Mouse (Mus musculus) lung, postnatal 0 days (tissue): ENCODE measurements around the gene Cdkl3. TPM values are rescaled to one million over a fixed set of nuclear protein-coding genes. Genes with fewer than 3 reads are reported as not detected.
"Not testable (repeated sequence)": the region's sequence is repeated elsewhere in the genome, so short reads cannot be mapped to it uniquely, and the experiment has no call there.

Experiments used
- ATAC-seq: fragments of 200-750 bp; cut with Nextera tagmentation; 2 replicates; pipeline ENCODE4 v1.8.0; 2017; ENCODE audit warnings: moderate library complexity
- DNase-seq: peaks from one replicate; pipeline ENCODE4 v3.0.0-alpha.2; 2016; ENCODE audit warnings: low spot score
- H3K27ac ChIP-seq: fragments of 300-500 bp; sonication (generic); 2 replicates; pipeline ENCODE4 v1.5.1; 2014; ENCODE audit warnings: antibody characterized with exemption, mild to moderate bottlenecking, low read length, mixed read lengths
- H3K27me3 ChIP-seq: fragments of 300-500 bp; sonication (generic); replicated peaks from 2 replicates; pipeline ENCODE4 v1.6.1; 2014; ENCODE audit warnings: low read length, mixed read lengths; ENCODE audit not compliant: insufficient read depth
- H3K36me3 ChIP-seq: fragments of 300-500 bp; sonication (generic); 2 replicates; pipeline ENCODE4 v1.6.1; 2014; ENCODE audit warnings: low read length, mixed read lengths; ENCODE audit not compliant: insufficient read depth
- H3K4me1 ChIP-seq: fragments of 300-500 bp; sonication (generic); 2 replicates; pipeline ENCODE4 v1.6.1; 2014; ENCODE audit warnings: antibody characterized with exemption, low read depth, low read length, mixed read lengths; ENCODE audit not compliant: insufficient read depth
- H3K4me2 ChIP-seq: fragments of 300-500 bp; sonication (generic); replicated peaks from 2 replicates; pipeline ENCODE4 v1.6.1; 2014; ENCODE audit warnings: low read depth, mild to moderate bottlenecking, low read length, moderate library complexity, mixed read lengths
- H3K4me3 ChIP-seq: fragments of 300-500 bp; sonication (generic); 2 replicates; pipeline ENCODE4 v1.5.1; 2014; ENCODE audit warnings: low read depth, low read length
- H3K9ac ChIP-seq: fragments of 300-500 bp; sonication (generic); replicated peaks from 2 replicates; pipeline ENCODE4 v1.6.1; 2014; ENCODE audit warnings: low read depth, mild to moderate bottlenecking
- H3K9me3 ChIP-seq: fragments of 300-500 bp; sonication (generic); 2 replicates; pipeline ENCODE4 v1.6.1; 2016; ENCODE audit warnings: low read length, mixed read lengths
- CTCF ChIP-seq: IDR thresholded peaks from 2 replicates; pipeline ENCODE4 v1.5.1; 2016; ENCODE audit warnings: antibody characterized with exemption, mild to moderate bottlenecking
- EP300 ChIP-seq: IDR thresholded peaks from 2 replicates; pipeline ENCODE4 v1.6.1; 2016; ENCODE audit warnings: antibody characterized with exemption, mild to moderate bottlenecking, control low read depth
- WGBS: fragments of 180-500 bp; shearing (Covaris S2); extraction: QIAGEN DNeasy Blood & Tissue Kit; methylation state at CpG from one replicate; pipeline ENCODE4 v1.1.7; 2014; 5-methylcytosine and 5-hydroxymethylcytosine counted together
- polyA plus RNA-seq: library from polyadenylated mRNA; unstranded; fragments of >200 nt; fragmentation: Nextera tagmentation; extraction: Ambion mirVana; gene quantifications from 2 replicates; pipeline ENCODE4 v1.2.1, GENCODE M21; 2015

The Cdkl3 gene
- polyA plus RNA-seq, 1 experiment from 2014 or later = 6.1 TPM

GRCm38 (mm10) chr11:52102977-52103376, 99.0 kb downstream of the Cdkl3 start:
- H3K27ac ChIP-seq = no peak overlapping the region
- H3K27me3 ChIP-seq = no peaks in the 10 kb centered on the region
- DNase-seq = no peak
- H3K4me2 ChIP-seq = peak overlapping the region; percentile 14; the same call in 1 of the 2 replicates
- H3K9ac ChIP-seq = no peak overlapping the region
- 66% methylated on average over 4 of the region's 4 CpGs for WGBS
- H3K9me3 ChIP-seq = no peaks in the 10 kb centered on the region
- no peak overlapping the region for H3K4me3 ChIP-seq
- ATAC-seq = no peak
- H3K4me1 ChIP-seq = peaks cover 8% of the 10 kb centered on the region; the same call in 1 of the 2 replicates
- H3K36me3 ChIP-seq = no peaks in the 10 kb centered on the region
- TF ChIP-seq CTCF (no peak), EP300 (no peak)

DNA sequence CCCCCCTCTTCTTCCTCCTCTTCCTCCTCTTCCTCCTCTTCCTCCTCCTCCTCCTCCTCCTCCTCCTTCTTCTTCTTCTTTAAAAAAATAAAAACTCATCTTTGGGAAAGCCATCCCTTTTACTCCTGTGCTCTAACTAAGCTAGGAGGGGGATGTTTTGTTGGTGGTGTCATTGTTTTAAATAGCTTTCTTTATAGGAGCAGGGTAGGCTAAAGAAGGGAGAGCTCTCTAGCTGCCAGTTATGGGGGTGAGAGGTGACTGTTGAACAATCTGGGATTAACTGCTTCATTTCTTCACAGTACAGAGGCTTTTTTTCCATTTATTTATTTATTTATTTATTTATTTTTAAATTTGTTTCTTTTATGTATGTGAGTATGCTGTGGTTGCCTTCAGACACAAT, 101.5 kb downstream of the Cdkl3 start:
- H3K27ac ChIP-seq = no peak overlapping the region
- no peak overlapping the region for H3K9ac ChIP-seq
- peaks cover 5% of the 10 kb centered on the region; the same call in 1 of the 2 replicates for H3K4me1 ChIP-seq
- DNase-seq (peak; percentile 37), ATAC-seq (peak; percentile 32; the same call in 1 of the 2 replicates)
- H3K4me3 ChIP-seq = no peak overlapping the region
- H3K9me3 ChIP-seq = no peaks in the 10 kb centered on the region
- H3K4me2 ChIP-seq = no peak overlapping the region
- no peak for TF ChIP-seq CTCF
- no peak for TF ChIP-seq EP300
- no peaks in the 10 kb centered on the region for H3K27me3 ChIP-seq
- no peaks in the 10 kb centered on the region for H3K36me3 ChIP-seq

DNA sequence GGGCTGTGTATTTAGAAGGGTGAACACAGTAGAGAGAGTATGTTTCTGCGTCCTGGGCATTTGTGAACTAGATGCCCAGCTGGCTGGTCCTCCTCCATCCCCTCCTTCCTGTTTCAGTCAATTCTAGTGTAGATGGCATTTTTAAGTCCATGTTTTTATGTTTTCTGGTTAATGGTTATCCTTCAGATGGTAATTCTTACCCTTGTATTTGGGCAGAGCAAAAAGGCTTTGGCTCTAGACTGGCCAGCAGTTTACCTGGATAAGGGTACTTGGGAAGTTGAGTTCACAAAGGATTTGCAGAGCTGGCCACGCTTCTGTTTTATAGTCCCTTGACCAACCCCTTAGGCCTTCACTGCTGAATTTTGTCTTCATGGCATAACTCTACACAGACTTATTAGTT, 102.0 kb downstream of the Cdkl3 start:
- no peaks in the 10 kb centered on the region for H3K36me3 ChIP-seq
- no peak overlapping the region for H3K27ac ChIP-seq
- H3K4me3 ChIP-seq = no peak overlapping the region
- WGBS = 72% methylated on average over 2 of the region's 2 CpGs
- DNase-seq = no peak
- H3K9me3 ChIP-seq = no peaks in the 10 kb centered on the region
- no peak overlapping the region for H3K9ac ChIP-seq
- no peaks in the 10 kb centered on the region for H3K27me3 ChIP-seq
- ATAC-seq = no peak
- H3K4me2 ChIP-seq = no peak overlapping the region
- TF ChIP-seq EP300 = no peak
- no peak for TF ChIP-seq CTCF
- H3K4me1 ChIP-seq = peaks cover 5% of the 10 kb centered on the region; the same call in 1 of the 2 replicates

GRCm38 (mm10) chr11:52106438-52106837, 102.4 kb downstream of the Cdkl3 start:
- Histone ChIP-seq H3K9ac (no peak overlapping the region), H3K4me2 (no peak overlapping the region), H3K9me3 (no peaks in the 10 kb centered on the region), H3K4me1 (peaks cover 5% of the 10 kb centered on the region; the same call in 1 of the 2 replicates), H3K4me3 (no peak overlapping the region), H3K27ac (no peak overlapping the region), H3K36me3 (no peaks in the 10 kb centered on the region), H3K27me3 (no peaks in the 10 kb centered on the region)
- no peak for ATAC-seq
- 79% methylated on average over 1 of the region's 1 CpGs for WGBS
- TF ChIP-seq EP300 = no peak
- TF ChIP-seq CTCF = no peak
- no peak for DNase-seq

- no peaks in the 10 kb centered on the region for H3K36me3 ChIP-seq
- no peak overlapping the region for H3K27ac ChIP-seq
- no peaks in the 10 kb centered on the region for H3K4me1 ChIP-seq
- no peak for DNase-seq
- H3K9ac ChIP-seq = no peak overlapping the region
- H3K27me3 ChIP-seq = no peaks in the 10 kb centered on the region
- H3K9me3 ChIP-seq = no peaks in the 10 kb centered on the region
- no peak overlapping the region for H3K4me3 ChIP-seq
- no peak overlapping the region for H3K4me2 ChIP-seq
- ATAC-seq = no peak
- TF ChIP-seq EP300 (no peak), CTCF (no peak)
- WGBS = 85% methylated on average over 5 of the region's 5 CpGs
Measured at GRCm38 (mm10) chr11:52108796-52109195, 104.8 kb downstream of the Cdkl3 start.

DNA sequence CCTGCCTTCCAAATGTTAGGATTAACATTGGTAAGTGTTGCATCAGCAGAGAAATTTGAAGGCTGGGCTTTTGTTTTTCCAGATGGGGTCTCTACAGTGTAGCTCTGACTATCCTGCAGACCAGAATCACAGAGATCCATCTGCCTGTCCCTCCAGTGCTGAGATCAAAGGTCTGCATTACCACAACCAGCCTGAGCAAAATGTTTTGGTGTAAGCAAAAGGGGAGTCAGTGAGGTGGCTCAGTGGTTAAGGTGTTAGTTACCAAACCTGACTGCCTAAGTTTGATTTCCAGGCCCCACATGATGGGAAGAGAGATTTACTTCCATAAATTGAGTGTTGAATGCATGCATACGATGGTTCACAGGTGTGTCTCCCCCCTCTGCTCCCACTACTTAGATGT, 105.4 kb downstream of the Cdkl3 start:
- no peaks in the 10 kb centered on the region for H3K27me3 ChIP-seq
- H3K9ac ChIP-seq = no peak overlapping the region
- no peaks in the 10 kb centered on the region for H3K36me3 ChIP-seq
- H3K4me1 ChIP-seq = no peaks in the 10 kb centered on the region
- H3K4me3 ChIP-seq = no peak overlapping the region
- ATAC-seq (no peak), DNase-seq (no peak)
- 83% methylated on average over 1 of the region's 1 CpGs for WGBS
- no peaks in the 10 kb centered on the region for H3K9me3 ChIP-seq
- TF ChIP-seq EP300 (no peak), CTCF (no peak)
- H3K27ac ChIP-seq = no peak overlapping the region
- H3K4me2 ChIP-seq = no peak overlapping the region

DNA sequence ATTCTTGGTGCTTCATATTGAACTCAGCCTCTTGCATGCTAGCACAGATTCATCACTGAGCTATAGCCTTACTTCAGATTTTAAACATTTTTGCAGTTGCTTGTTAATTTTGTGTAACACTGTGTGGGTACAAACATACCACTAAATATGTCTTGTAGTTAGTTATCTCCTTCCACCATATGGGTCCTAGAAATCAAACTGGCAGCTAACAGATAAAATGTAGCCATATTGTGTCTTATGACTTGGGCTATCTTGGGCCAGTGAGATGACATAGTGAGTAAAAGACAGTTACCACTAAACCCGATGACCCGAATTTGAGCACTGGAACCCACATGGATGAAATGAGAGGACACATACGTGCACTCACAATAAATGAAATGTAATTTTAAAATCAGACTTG, 111.5 kb downstream of the Cdkl3 start:
- Histone ChIP-seq H3K4me2 (no peak overlapping the region), H3K4me3 (no peak overlapping the region), H3K27ac (no peak overlapping the region), H3K9me3 (no peaks in the 10 kb centered on the region), H3K36me3 (peaks cover 27% of the 10 kb centered on the region), H3K4me1 (no peaks in the 10 kb centered on the region), H3K27me3 (no peaks in the 10 kb centered on the region), H3K9ac (no peak overlapping the region)
- no peak for ATAC-seq
- DNase-seq = no peak
- TF ChIP-seq EP300 = no peak
- TF ChIP-seq CTCF = no peak
- 90% methylated on average over 3 of the region's 3 CpGs for WGBS

DNA sequence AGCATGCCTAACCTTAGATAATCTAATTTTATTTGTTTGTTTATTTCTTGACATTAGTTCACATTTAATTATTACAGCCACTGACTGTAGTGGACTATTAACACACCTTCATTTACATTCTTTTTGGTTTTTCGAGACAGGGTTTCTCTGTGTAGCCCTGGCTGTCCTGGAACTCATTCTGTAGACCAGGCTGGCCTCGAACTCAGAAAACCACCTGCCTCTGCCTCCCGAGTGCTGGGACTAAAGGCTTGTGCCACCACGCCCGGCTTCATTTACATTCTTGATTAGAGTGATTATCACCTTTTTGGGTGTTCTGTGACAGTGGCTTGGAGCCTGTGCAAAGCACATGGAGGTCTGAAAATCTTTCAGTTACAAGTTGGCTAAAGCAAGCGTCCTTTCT, 112.1 kb downstream of the Cdkl3 start:
- not testable (repeated sequence) for DNase-seq, H3K9ac ChIP-seq
- 95% methylated on average over 6 of the region's 6 CpGs for WGBS

More for the DNA sequence above, 112.1 kb downstream of the Cdkl3 start:
- not testable (repeated sequence) for H3K9me3 ChIP-seq, H3K27ac ChIP-seq, H3K4me3 ChIP-seq, H3K27me3 ChIP-seq, H3K4me1 ChIP-seq, H3K4me2 ChIP-seq, ATAC-seq
- H3K36me3 ChIP-seq = peaks cover 27% of the 10 kb centered on the region
